Mouse (Mus musculus): ENCODE measurements around the gene Med11. TPM values are rescaled to one million over a fixed set of nuclear protein-coding genes. Genes with fewer than 3 reads are reported as not detected.
A peak's percentile ranks its signal among the peaks of the same experiment; 100 is the strongest.
"Not testable (repeated sequence)": the region's sequence is repeated elsewhere in the genome, so short reads cannot be mapped to it uniquely, and the experiment has no call there.

Gene Med11
- total RNA-seq, 2 experiments from 2014 or later, result 7.3 to 8.5 TPM

DNA sequence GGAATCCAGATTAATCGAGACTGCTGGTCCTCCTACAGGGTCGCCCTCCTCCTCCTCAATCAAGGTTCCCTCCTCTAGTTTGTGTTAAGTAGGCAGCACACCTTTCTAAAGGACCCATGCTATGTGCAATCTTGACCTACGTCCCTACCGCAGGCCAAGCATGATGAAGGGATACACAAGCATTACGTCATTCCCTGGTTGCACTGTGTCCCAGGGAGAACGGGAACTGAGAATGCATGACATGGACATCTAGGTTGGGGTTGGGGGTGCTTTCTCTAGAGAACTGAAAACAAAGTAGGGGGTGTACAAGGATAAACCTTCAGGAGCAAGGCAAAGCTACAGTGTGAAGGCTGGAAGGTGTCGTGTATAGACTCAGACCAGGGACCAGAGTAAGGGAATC lies 9.8 kb upstream of the Med11 start:
- intact Hi-C loops (cut with DNase I), result no loop called here
- DNase-seq, result no peak

DNA sequence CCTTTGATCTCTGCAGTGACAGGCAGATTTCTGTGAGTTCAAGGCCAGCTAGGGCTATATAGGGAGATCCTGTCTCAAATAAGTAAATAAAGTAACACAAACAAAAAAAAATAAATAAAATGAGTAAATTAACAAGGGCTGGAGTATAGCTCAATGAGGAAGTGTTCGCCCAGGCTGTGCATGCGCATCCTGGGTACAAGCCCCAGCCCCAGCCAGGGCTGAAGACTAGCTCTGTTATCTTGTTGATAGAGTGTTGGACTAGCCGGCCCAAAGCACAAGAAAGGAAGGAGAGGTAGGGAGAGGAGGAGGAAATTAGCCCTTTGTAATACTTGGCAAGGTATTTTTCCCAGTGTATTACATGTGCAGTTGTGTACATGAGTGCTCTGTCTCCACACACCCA lies 7.8 kb upstream of the Med11 start:
- DNase-seq, result no peak
- intact Hi-C loops (cut with DNase I), result no loop called here

DNA sequence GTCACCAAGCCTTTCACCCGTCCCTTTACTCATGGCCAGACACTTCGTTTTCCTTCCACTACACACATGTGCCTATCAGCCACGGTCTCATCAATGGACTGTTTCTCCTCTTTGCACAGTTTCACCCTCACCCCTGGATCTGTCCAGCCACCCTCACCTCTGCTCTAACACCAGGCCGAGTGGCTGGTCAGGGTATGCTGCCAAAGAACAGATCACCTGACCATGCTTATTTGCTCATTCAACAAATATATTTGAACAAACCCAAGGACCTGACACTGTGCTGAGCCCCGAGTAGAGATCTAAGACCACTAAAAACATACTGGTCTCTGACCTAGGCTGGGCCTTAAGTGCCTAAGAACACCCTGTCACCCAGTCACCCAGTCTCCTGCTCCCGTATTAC lies 7.1 kb upstream of the Med11 start:
- intact Hi-C loops (cut with DNase I), result no loop called here

DNA sequence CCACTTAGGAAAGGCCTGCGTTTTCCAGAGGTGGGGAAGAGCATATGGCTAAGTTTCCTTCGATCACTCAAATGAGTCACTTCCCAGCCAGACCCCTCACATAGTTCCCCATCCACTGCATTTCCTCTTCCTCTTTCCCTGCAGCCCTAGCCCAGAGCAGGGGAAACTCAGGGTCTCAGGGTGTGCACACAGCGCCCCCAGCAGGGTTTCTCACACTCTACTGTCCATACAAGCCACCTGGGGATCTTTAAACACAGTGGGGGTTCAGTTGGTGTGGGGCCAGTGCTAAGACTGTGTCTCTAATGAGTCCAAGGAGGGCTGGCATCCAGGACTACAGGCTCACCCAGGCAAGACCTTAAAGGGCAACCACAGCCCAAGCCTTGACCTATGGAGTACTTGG lies 5.0 kb upstream of the Med11 start:
- intact Hi-C loops (cut with DNase I), result no loop called here
- no peak for DNase-seq

More for the DNA sequence above, 7.1 kb upstream of the Med11 start:
- no peak for DNase-seq

DNA sequence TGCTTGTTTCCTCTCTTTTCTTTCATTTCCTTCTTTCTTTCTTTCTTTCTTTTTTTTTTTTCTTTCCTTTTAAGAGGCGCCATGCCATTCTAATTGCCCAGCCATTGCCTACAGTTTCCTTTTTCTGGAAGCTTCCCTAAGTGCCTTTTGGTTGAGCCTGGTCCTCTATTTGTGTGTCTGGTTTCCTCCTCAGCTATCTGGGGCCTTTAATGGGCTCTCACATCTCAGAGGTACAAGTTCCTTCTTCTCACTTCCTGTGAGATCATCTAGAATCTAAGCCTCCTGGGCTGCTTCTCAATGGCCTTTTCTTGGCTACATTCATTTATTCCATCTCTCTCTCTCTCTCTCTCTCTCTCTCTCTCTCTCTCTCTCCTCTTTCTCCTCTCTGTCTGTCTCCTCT lies 4.3 kb upstream of the Med11 start:
- intact Hi-C loops (cut with DNase I), result no loop called here
- DNase-seq, result no peak

DNA sequence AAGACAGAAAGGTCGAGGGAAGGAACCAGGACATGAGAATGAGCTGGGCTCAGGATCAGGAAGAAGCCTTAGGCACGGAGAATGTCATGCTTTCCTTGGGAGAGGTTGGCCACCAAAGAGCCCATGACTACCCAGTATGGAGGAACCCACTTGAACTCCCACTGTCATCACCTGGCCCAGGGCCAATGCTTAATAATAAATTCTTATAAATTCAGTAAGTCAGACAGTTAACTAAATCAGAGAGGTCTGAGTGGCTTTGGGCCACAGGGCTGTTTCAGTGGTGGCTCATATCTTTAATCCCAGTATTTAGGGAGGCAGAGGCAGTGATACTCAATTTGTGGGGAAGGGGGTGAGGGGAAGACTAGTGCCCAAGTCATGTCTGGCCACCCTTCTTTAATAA lies 793 bp upstream of the Med11 start:
- DNase-seq, result no peak
- intact Hi-C loops (cut with DNase I), result loop anchor here (2.0 kb wide), 1 partner anchor 18 kb away; the partner anchor contains the start of gene Arrb2

DNA sequence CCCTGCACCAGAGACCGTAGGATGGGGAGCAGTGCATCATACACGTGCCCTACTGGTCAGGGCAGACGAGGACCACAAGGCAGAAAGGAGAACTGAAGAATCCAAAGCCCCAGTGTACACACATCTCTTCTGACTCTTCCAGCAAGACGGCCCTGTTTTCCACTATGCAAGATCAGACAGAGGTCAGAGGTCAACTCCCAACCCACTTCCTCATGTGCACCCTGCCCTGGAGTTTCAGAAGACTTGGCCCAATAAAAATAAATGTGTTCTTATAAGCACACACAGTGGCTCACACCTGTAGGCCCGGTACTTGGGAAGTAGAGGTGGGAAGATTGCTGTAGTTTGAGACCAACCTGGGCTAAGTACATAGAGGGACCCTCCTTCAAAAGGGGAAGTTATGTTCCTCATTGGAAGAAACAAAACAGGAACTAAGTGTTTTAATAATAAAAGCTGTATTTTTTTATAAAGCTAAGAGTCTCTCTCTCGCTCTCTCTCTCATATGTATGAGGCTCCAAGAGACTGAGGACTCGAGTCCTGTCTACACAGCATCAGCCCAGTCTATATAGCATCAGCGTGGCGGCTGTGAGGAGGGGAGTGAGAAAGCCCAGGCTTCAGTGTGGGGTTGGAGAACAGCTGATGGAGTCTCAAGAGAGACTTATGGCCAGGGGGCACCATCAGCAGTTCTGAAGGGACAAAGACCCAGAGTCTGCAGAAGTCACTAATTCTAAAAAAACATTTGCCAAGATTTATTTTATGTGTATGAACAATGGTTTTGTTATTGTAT lies 1.7 kb downstream of the Med11 start:
- intact Hi-C loops (cut with DNase I), result loop anchor here (2.0 kb wide), 2 partner anchors 39 to 51 kb away; partner anchors contain the start of gene Tm4sf5

DNA sequence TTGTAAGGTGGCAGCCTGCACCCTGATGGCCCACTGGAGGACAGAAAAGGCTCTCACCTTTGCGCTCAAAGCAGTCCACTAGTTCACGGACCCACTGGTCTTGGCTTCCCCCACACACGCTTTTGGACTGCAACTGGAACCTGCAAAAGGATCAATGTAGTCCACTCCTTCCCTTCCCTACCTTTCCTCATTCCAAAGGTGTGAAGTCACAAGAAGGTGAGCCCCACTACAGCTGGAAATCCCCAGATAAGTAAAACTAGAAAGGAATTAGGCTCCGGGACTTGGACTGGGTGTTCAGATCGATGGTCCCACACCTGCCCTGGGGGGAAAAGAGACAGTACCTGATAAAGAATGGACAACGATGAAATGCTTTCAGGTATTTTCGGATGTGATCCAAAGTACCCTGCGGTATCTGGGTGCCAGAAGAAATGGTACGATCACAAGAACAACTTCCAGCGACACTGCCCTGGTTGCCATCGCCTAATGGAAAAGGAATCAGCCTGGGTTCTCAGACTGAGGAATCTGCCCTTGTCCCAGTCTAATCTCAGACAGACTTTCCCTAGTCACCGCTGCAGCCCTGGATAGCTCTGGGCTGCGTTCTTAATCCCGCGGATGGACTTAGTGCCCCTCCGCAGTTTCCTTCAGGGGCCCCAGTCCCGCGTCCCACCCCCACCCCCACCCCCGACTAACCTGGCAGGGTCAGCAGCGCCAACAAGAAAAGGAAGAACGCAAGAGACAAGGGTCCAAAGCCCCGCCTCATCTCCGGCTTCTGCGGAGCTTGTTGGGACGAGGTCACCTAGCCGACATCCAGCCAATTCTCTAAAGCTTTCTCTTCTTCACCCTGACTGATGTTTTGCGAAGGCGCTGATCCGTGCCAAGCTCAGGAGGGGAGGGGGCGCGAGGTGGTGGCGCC lies 7.2 kb downstream of the Med11 start, which contains the start of gene Zmynd15:
Gene Zmynd15 (plus strand): TSS at position 746 of the 913 bp plus-strand sequence.
- intact Hi-C loops (cut with DNase I), result no loop called here
- DNase-seq, result no peak

More for the DNA sequence above, 1.7 kb downstream of the Med11 start:
- no peak for DNase-seq

DNA sequence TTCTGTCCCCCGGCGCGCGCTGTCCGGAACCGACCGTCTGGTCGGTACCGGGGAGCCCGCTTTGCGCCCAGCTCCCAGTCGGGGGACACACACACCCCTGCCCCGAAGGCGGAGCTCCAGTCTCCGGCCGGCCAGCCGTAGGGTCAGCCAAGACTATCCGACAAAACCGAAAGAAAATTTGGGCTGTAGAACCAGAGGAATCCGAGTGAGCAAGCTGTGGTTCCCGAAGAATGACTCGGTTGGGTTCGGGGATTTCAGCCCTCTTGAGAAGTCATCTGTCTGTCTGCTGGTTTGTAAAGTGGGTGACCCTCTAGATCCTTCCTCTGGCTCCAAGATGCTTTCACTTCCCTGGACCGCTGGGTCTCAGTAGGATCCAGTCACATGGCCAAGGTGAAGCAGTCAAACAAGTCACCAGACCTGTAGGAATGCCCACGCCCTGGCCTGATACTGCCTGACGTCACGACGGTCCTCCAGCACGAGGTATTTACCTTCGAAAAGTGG lies 7.9 kb downstream of the Med11 start, which contains the start of gene Cxcl16:
Gene Cxcl16 (minus strand): TSS at position 384 of the 501 bp plus-strand sequence.
- intact Hi-C loops (cut with DNase I), result no loop called here

DNA sequence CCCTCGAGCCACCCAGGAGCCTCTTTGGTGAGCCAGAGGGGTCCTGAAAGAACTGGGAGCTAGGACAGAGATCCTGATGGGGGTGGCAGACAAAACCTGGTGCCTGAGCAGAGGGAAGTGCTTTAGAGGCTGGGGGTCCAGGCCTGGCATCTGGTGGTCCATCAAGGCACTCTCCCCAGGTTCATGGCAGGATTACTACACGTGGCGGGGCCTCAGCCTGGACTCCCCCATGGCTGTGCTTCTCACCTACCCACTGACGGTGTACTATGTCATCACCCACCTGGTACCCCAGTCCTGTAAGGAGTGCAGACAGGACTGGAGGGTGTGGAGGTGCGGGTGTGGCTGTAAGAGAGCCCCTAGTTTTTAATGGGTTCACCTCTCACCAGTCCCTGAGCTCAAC lies 12.3 kb downstream of the Med11 start:
- DNase-seq, result no peak
- intact Hi-C loops (cut with DNase I), result no loop called here

More for the DNA sequence above, 7.9 kb downstream of the Med11 start, which contains the start of gene Cxcl16:
- DNase-seq, result peak; percentile 64 to 73

DNA sequence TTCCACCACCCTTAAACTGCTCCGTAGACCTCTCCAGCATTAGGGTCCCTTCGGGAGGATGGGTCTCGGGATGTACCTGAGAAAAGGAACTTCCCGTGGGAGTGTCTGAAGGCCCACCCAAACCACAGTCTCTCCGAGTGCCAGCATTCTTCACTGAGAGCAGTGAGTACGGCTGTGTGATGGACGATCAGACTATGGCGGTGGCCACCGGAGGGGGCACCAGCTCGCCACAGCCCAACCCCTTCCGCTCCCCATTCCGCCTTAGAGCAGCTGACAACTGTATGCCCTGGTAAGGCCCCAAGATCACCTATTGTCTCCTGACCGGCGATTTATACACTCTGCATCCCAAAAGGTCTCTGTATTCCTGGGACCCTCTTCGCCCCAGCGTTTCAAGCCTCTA lies 13.5 kb downstream of the Med11 start:
- DNase-seq, result no peak
- intact Hi-C loops (cut with DNase I), result no loop called here

DNA sequence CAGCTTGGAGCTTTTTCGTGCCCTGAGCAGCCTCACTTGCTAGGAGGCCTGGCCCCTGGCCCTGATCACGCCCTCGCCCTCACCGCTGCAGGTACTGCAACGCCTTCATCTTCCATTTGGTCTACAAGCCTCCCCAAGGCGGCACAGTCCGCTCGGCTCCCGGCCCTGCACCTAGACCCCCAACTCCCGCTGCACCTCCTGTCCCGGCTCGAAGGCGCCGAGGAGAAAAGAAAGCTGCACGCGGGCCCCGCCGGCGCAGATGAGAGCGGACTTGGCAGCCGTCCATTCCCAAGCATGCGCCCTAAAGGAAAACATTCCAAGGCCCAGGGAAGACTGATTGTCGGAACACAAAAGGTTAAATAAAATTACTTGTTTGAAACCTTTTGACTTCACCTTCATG lies 14.1 kb downstream of the Med11 start:
- intact Hi-C loops (cut with DNase I), result no loop called here
- DNase-seq, result peak; percentile 44 to 53

DNA sequence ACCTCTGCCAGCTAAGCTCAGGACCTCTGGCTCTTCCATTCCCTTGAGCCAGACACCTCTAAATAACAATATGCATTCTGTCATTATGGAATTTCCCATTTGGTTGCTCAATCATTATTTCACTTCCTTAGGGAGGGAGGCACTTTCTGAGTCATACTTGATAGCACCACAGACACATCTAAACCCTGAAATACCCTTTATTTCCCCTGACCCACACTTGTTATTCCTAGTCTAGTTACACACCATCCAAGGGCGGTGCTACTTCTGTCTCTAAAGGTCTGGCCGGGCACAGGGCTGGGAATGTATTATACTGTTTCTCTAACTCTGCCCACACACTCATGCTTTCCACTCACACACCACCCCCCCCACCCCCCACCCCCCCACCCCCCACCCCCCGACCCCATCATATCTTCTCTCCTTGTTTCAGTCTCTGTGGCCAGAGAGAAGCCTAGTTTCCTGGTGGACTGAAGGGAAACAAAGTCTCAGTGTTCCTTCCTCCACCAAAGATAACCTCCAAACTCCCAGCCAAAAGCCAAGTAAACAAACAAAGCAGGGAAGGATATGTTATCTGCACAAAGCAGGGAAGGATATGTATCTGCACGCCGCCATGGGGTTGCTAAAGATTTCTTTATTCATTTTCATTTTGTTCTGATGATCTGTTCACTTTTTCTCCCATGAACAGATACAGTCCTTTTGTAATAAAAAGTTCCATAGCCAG lies 16.3 kb downstream of the Med11 start:
- intact Hi-C loops (cut with DNase I), result no loop called here
- no peak for DNase-seq

DNA sequence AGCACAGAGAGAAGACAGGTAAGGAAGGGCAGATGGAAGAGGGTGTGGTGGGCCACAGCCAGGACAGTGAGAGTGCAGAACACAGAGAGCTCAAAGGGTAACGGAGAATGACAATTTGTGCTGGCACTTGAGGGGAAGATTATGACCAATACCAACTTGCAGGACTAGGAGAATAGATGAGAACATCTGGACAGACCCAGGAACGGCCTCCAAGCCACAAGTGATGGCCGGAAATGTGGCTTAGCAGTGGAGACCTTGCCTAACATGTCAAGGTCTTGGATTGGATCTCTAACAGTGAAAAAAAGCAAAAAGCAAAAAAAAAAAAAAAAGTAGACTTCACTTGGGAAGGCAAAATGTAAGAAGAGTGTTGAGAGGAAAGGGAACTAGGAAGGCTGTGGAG lies 18.0 kb downstream of the Med11 start:
- no peak for DNase-seq
- intact Hi-C loops (cut with DNase I), result no loop called here

DNA sequence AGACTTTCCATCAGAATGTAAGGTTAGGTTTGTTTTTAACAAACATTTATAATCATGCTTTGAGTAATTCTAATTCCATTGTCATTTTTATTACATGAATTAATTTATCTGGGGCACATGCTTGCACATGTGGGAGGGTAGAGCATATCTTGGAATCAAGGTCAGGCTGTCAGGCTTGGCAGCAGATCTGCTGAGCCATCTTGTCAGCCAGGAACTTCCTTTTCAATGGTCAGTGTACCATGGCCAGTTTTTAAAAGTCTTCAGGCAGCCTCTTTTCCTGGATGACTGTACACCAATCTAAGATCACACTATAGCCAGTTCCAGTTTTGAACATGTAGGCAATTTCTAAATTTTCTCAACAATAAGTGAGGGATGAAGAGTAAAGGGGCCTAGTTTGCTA lies 21.0 kb downstream of the Med11 start:
- intact Hi-C loops (cut with DNase I), result no loop called here
- DNase-seq, result no peak

DNA sequence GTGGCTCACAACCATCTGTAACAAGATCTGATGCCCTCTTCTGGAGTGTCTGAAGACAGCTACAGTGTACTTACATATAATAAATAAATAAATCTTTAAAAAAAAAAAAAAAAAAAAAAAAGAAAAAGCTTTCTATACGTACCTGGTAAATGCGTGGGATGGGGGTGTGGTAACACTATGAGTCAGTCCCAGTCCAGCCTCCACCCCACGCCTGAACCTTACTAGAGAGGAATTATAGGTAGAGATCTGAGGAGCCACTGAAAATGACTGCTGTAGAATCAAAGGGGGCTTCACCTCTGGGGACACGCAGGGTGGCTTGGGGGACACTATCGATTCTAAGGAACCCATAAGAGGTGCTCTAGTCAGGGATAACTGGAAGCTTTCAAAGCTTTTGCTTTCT lies 21.6 kb downstream of the Med11 start:
- intact Hi-C loops (cut with DNase I), result not testable (repeated sequence)

DNA sequence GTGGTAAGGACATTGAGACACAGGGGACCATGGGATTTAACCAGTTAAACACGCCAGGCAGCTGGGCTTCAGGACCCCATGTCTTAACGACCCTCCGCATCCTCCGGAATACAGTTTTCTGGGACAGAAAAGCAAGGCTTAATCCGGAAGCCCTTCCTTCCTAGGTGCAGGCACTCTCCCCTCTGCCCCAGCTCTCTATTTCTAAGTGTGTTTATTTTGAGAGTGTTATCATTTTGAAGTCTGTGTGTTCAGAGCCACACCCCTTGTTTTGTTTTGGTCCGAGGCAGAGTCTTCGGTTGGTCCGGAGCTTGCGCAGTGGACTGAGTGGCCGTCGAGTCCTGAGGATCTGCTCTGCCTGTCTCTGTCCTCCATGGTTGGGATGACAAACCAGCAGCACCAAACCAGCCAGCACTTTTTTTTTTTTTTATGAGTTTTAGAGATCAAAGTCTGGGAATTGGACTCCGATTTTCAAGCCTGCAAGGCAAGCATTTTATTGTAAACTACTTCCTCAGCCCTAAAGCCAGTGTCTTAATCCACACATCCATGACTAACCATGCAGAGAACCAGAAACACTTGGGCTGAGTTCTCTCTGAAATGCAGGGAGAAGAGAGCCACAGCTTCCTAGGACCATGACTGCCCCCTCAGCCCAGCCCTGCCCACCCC lies 23.3 kb downstream of the Med11 start:
- DNase-seq, result no peak
- intact Hi-C loops (cut with DNase I), result no loop called here

More for the DNA sequence above, 21.6 kb downstream of the Med11 start:
- DNase-seq, result not testable (repeated sequence)

DNA sequence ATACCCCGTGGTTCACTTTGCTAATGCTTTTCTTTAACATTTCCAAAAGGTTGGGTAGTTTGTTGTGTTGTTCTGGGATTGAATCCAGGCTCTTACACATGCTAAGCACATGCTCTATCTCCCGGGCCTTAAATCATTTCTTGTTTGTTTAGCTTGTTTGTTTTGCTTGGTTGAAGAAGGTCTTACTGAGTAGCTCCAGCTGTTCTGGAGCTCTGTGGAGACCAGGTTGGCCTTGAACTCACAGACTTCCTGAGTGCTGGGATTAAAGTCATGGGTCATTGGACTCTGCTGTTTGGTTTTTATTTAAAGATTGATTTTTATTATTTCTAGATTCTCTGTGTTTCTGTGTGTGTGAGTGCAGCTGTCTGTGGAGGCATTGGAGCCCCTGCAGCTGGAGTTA lies 33.8 kb downstream of the Med11 start:
- intact Hi-C loops (cut with DNase I), result no loop called here
- no peak for DNase-seq

DNA sequence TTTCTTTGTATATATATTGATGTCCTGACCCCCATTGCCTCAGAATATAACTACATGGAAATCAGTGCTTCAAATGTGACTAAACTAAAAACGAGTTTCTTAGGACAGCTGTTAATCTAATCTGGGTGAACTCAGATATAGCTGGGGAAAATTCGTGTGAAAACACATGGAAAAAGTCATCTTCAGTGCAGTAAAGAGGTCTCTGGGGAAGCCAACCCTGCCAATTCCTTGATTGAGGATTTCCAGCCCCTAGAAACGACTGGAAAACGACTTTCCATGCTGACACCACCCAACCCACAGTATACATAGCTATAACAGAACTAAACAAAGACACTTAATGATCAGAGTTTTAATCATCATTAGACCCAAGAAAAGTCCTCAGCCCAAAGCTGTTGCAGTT lies 36.1 kb downstream of the Med11 start:
- DNase-seq, result peak; percentile 39 to 48
- intact Hi-C loops (cut with DNase I), result no loop called here

DNA sequence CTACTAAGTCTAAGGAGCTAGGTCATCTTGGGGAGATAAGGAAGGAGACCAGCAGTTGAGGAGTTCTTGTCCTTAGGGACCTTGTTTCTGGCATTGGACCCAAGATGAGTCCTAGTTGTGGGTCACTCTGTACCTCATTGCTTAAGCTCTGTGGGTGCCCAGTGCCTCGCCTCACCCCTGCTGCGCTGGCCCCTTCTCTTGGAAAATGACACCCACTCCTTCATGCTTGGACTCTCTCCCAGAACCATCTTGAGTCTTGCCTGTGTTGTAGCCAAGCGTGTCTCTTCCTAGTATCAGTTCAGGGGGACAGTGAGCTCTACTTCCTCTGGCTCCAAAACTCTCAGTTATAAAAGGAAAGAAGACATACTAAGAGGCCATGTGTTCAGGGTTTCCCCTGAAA lies 37.4 kb downstream of the Med11 start:
- peak in 1 of 2 experiments; percentile 24 for DNase-seq
- intact Hi-C loops (cut with DNase I), result no loop called here

All from heart, postnatal 14 days (tissue).